Mouse (Mus musculus) MEL-GATA-1-ER (cell line): Measurements from ENCODE around the gene Dirc2.

ENCODE experiments used
- DNase-seq: peaks from one replicate; pipeline ENCODE4 v3.0.0-alpha.2; 2012; ENCODE audit warnings: low read depth; ENCODE audit errors: extremely low read depth

Dirc2 gene

GRCm38 (mm10) chr16:35686491-35686890, 82.7 kb downstream of the Dirc2 start:
- no peak for DNase-seq

- no peak for DNase-seq
These were observed 84.1 kb downstream of the Dirc2 start for GRCm38 (mm10) chr16:35685027-35685426.

GRCm38 (mm10) chr16:35681327-35682108, 87.6 kb downstream of the Dirc2 start:
- no peak for DNase-seq

GRCm38 (mm10) chr16:35678476-35678875, 90.7 kb downstream of the Dirc2 start:
- DNase-seq = peak; percentile 27

- DNase-seq = peak; percentile 79
These were observed 91.5 kb downstream of the Dirc2 start for GRCm38 (mm10) chr16:35677511-35678113.

GRCm38 (mm10) chr16:35664847-35665246, 104.3 kb downstream of the Dirc2 start:
- no peak for DNase-seq

GRCm38 (mm10) chr16:35663831-35664414, 105.2 kb downstream of the Dirc2 start:
- no peak for DNase-seq

GRCm38 (mm10) chr16:35660222-35660621, 108.9 kb downstream of the Dirc2 start:
- no peak for DNase-seq

GRCm38 (mm10) chr16:35653951-35654350, 115.2 kb downstream of the Dirc2 start:
- no peak for DNase-seq

GRCm38 (mm10) chr16:35652706-35653105, 116.5 kb downstream of the Dirc2 start:
- no peak for DNase-seq

GRCm38 (mm10) chr16:35652206-35652605, 117.0 kb downstream of the Dirc2 start:
- DNase-seq = no peak

- no peak for DNase-seq
These were observed 120.3 kb downstream of the Dirc2 start for GRCm38 (mm10) chr16:35648862-35649261.
